Mouse (Mus musculus): ENCODE results near the gene Platr25.
A peak's percentile ranks its signal among the peaks of the same experiment; 100 is the strongest.
"Not testable (repeated sequence)": the region's sequence is repeated elsewhere in the genome, so short reads cannot be mapped to it uniquely, and the experiment has no call there.

The Platr25 gene

GRCm38 (mm10) chr13:62760432-62761415, at the start of gene Platr25:
Gene Platr25, minus strand, starts transcription at chr13:62760709.
- peak; percentile 87 for DNase-seq (ENCODE audit: low read depth, low spot score)

GRCm38 (mm10) chr13:62807981-62808380, 47.5 kb upstream of the Platr25 start:
- peak; percentile 56 for DNase-seq (ENCODE audit: low read depth, low spot score)

- not testable (repeated sequence) for DNase-seq (ENCODE audit: low read depth, low spot score)
Observed at GRCm38 (mm10) chr13:62786135-62786493, 25.6 kb upstream of the Platr25 start.

- DNase-seq (ENCODE audit: low read depth, low spot score) = peak; percentile 66
Observed at GRCm38 (mm10) chr13:62785199-62786134, 25.0 kb upstream of the Platr25 start, which contains the start of gene Gm5141. Gene Gm5141, minus strand, starts transcription at chr13:62785808.

DNA sequence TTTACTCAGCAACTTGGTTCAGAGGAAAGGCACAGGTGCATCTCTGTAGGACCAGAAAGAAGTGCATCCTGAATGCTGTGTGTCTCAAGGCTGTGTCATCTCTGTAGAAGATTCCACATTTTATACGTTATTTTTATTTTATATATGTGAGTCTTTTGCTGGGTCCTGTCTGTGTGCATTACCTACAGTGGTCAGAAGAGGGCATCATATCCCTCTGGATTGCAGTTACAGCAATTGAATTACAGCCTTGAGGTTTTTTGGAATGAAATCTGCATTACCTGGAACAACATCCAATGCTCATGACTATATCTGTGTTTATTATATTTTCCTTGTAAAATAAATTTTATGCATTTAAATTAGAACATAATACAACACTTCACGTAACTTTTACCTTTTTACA, 3.3 kb upstream of the Platr25 start:
- peak; percentile 52 for DNase-seq (ENCODE audit: low read depth, low spot score)

DNA sequence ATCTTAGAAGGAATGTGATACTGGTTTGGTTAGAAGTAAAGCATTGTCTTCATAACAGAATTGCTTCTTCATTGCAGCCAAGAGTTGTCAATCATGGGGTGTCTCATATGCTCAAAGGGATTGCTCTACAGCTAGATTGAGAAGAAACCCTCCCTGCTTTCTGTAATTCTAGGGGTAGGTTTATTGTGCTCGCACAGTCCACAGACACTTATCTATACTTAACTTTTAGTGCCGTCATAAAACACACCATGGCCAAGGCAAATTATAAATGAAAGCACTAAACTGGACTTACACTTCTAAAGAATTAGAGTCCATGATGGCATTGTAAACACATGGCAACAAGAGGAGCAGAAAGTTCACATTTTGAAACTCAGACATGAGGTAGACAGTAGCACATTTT, 27.2 kb downstream of the Platr25 start:
- no peak for DNase-seq (ENCODE audit: low read depth, low spot score)

DNA sequence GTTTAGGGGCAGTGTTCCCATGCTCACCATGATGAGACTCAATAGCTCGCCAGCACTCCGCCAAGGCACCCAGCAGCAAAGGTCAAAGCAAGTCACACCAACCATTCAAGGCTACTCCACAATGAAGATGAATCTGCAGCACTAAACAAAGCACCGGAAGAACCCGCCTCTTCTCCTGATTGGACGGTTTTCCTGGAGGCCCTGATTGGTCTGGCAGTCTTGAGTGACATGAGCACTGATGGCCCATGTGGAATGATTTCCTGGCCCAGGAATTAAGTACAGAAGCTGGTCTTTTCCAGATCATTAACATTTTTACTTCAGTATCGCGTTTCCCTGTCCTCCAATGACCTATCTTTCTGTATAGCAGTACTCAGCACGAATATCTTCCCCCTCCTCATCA, 47.9 kb downstream of the Platr25 start:
- peak; percentile 83 for DNase-seq (ENCODE audit: low read depth, low spot score)

DNA sequence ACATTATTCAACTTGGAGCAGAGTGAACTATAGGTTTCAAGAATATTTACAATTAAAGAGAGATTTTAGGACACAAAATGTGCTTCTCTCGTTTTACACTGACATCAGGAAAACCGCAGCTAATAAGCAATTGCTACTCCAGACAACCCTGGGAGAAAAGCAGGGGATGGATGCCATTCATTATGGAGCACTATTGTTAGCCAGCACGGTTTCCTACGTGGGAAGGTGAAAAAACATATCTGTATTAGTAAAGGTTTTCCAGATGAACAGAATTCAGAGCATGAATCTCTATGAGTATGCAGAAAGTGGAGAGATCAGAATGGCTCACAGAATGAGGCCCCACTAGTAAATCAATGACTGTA, 75.2 kb downstream of the Platr25 start:
- not testable (repeated sequence) for DNase-seq (ENCODE audit: low read depth, low spot score)

- DNase-seq (ENCODE audit: low read depth, low spot score) = peak; percentile 80
Observed at GRCm38 (mm10) chr13:62684608-62685286, 75.8 kb downstream of the Platr25 start.

DNA sequence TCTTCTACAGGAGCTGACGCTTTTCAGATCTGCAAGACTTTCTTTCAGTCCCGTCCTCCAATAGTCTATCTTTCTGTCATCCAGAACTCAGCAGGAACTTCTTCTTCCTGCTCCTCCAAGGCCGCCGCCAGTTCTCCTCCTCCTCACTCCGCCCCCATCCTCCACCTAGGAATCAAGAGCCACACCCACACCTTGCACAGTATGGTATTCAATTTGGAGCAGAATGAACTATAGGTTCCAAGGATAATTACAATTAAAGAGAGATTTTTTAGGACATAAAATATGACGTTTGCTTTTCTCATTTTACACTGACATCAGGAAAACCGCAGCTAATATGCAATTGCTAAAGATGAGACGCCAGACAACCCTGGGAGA, 107.2 kb downstream of the Platr25 start:
- no peak for DNase-seq (ENCODE audit: low read depth, low spot score)

- peak; percentile 92 for DNase-seq (ENCODE audit: low read depth, low spot score)
Observed at GRCm38 (mm10) chr13:62652681-62653368, 107.7 kb downstream of the Platr25 start.

DNA sequence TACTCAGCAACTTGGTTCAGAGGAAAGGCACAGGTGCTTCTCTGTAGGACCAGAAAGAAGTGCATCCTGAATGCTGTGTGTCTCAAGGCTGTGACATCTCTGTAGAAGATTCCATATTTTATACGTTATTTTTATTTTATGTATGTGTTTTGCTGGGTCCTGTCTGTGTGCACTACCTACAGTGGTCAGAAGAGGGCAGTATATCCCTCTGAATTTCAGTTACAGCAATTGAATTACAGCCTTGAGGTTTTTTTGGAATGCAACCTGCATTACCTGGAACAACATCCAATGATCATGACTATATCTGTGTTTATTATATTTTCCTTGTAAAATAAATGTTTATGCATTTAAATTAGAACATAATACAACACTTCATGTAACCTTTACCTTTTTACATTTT, 133.4 kb downstream of the Platr25 start:
- DNase-seq (ENCODE audit: low read depth, low spot score) = peak; percentile 59

GRCm38 (mm10) chr13:62624277-62624665, 136.2 kb downstream of the Platr25 start:
- DNase-seq (ENCODE audit: low read depth, low spot score) = not testable (repeated sequence)

GRCm38 (mm10) chr13:62623577-62624276, 136.8 kb downstream of the Platr25 start, which contains the start of gene 6720489N17Rik:
Gene 6720489N17Rik, minus strand, starts transcription at chr13:62624182.
- peak; percentile 89 for DNase-seq (ENCODE audit: low read depth, low spot score)
